Mouse (Mus musculus) E14TG2a.4 (cell line): ENCODE results near the gene Ppp2r1b.

Source experiments
- H3K27me3 ChIP-seq: 2 replicates; pipeline ENCODE4 v1.6.1; 2014; ENCODE audit warnings: low read length, control low read depth; ENCODE audit not compliant: insufficient read depth
- H3K36me3 ChIP-seq: 2 replicates; pipeline ENCODE4 v1.6.1; 2014; ENCODE audit warnings: low read length, control low read depth; ENCODE audit not compliant: insufficient read depth
- H3K4me1 ChIP-seq: replicated peaks from 2 replicates; pipeline ENCODE4 v1.6.1; 2014; ENCODE audit warnings: low read depth, low read length, control low read depth
- H3K4me3 ChIP-seq: replicated peaks from 2 replicates; pipeline ENCODE4 v1.5.1; 2014; ENCODE audit warnings: mild to moderate bottlenecking, low read length
- H3K9me3 ChIP-seq: 2 replicates; pipeline ENCODE4 v1.6.1; 2014; ENCODE audit warnings: low read length, control low read depth
- CTCF ChIP-seq: conservative IDR thresholded peaks from 2 replicates; pipeline ENCODE4 v1.5.1; 2014; ENCODE audit warnings: low read length
- NANOG ChIP-seq: IDR thresholded peaks from 2 replicates; pipeline ENCODE4 v1.6.1; 2014; ENCODE audit warnings: borderline replicate concordance, low read length, mixed read lengths
- POU5F1 ChIP-seq: IDR thresholded peaks from 2 replicates; pipeline ENCODE4 v1.6.1; 2014; ENCODE audit warnings: low read length, borderline replicate concordance

Ppp2r1b gene

GRCm38 (mm10) chr9:50900026-50900920 is 55.2 kb downstream of the Ppp2r1b start:
- H3K4me1 ChIP-seq = peaks cover 6% of the 10 kb centered on the region
- no peaks in the 10 kb centered on the region for H3K27me3 ChIP-seq
- TF ChIP-seq CTCF (no peak), POU5F1 (no peak)
- H3K4me3 ChIP-seq = no peak overlapping the region
- peaks cover 42% of the 10 kb centered on the region for H3K36me3 ChIP-seq
- no peaks in the 10 kb centered on the region for H3K9me3 ChIP-seq

GRCm38 (mm10) chr9:50904196-50904847 is 59.2 kb downstream of the Ppp2r1b start:
- TF ChIP-seq POU5F1 = no peak
- TF ChIP-seq CTCF = no peak
- no peak for TF ChIP-seq NANOG
- no peaks in the 10 kb centered on the region for H3K27me3 ChIP-seq
- H3K4me3 ChIP-seq = no peak overlapping the region
- no peaks in the 10 kb centered on the region for H3K4me1 ChIP-seq
- no peaks in the 10 kb centered on the region for H3K9me3 ChIP-seq
- peaks cover 10% of the 10 kb centered on the region; the same call in 1 of the 2 replicates for H3K36me3 ChIP-seq

- Histone ChIP-seq H3K4me3 (no peak overlapping the region), H3K27me3 (no peaks in the 10 kb centered on the region), H3K36me3 (peaks cover 8% of the 10 kb centered on the region; the same call in 1 of the 2 replicates), H3K4me1 (no peaks in the 10 kb centered on the region), H3K9me3 (no peaks in the 10 kb centered on the region)
- TF ChIP-seq NANOG = no peak
- no peak for TF ChIP-seq CTCF
- TF ChIP-seq POU5F1 = no peak
Observed at GRCm38 (mm10) chr9:50905321-50905720, 60.2 kb downstream of the Ppp2r1b start.

- Histone ChIP-seq H3K4me3 (no peak overlapping the region), H3K36me3 (peaks cover 14% of the 10 kb centered on the region), H3K4me1 (no peaks in the 10 kb centered on the region), H3K27me3 (no peaks in the 10 kb centered on the region), H3K9me3 (no peaks in the 10 kb centered on the region)
- TF ChIP-seq POU5F1 (no peak), CTCF (no peak), NANOG (no peak)
Observed at GRCm38 (mm10) chr9:50911861-50912515, 66.9 kb downstream of the Ppp2r1b start.

- TF ChIP-seq NANOG (no peak), POU5F1 (no peak), CTCF (no peak)
- Histone ChIP-seq H3K9me3 (no peaks in the 10 kb centered on the region), H3K4me1 (no peaks in the 10 kb centered on the region), H3K4me3 (no peak overlapping the region), H3K27me3 (no peaks in the 10 kb centered on the region), H3K36me3 (peaks cover 6% of the 10 kb centered on the region; the same call in 1 of the 2 replicates)
Observed at GRCm38 (mm10) chr9:50918131-50918530, 73.0 kb downstream of the Ppp2r1b start.

GRCm38 (mm10) chr9:50919554-50919953 is 74.5 kb downstream of the Ppp2r1b start:
- H3K9me3 ChIP-seq = no peaks in the 10 kb centered on the region
- H3K27me3 ChIP-seq = no peaks in the 10 kb centered on the region
- H3K4me3 ChIP-seq = no peak overlapping the region
- no peaks in the 10 kb centered on the region for H3K4me1 ChIP-seq
- no peak for TF ChIP-seq POU5F1
- H3K36me3 ChIP-seq = peaks cover 6% of the 10 kb centered on the region; the same call in 1 of the 2 replicates

GRCm38 (mm10) chr9:50920933-50921895 is 76.1 kb downstream of the Ppp2r1b start:
- TF ChIP-seq CTCF (no peak), POU5F1 (no peak), NANOG (no peak)
- Histone ChIP-seq H3K36me3 (no peaks in the 10 kb centered on the region), H3K4me1 (no peaks in the 10 kb centered on the region), H3K9me3 (no peaks in the 10 kb centered on the region), H3K4me3 (no peak overlapping the region), H3K27me3 (no peaks in the 10 kb centered on the region)
